Mouse (Mus musculus): ENCODE measurements at regions not wholly inside any gene's neighbourhood (a gene's known extent, or its start where the extent isn't known, plus 50 kb on each side); places are given as distances from the start of the nearest gene placed in this dataset.

- no peaks in the 10 kb centered on the region for H3K27me3 ChIP-seq (ENCODE audit: control insufficient read depth, insufficient read depth, low read length)
- no peak overlapping the region for H3K4me3 ChIP-seq (replicated peaks; ENCODE audit: insufficient read depth, low read depth, low read length)
- 93% methylated on average over 1 of the region's 1 CpGs for WGBS
- TF ChIP-seq POLR2A (IDR thresholded peaks at IDR 0.05; ENCODE audit: borderline replicate concordance, insufficient read depth, low read length) (no peak), CTCF (IDR thresholded peaks at IDR 0.05; ENCODE audit: borderline replicate concordance, insufficient read depth, low read depth, low read length) (no peak)
- no peaks in the 10 kb centered on the region for H3K4me1 ChIP-seq (ENCODE audit: control insufficient read depth, insufficient read depth, low read length)
- no peak overlapping the region for H3K27ac ChIP-seq (ENCODE audit: insufficient read depth, low read length)
- DNase-seq = no peak
Observed at GRCm38 (mm10) chr8:49794491-49794890, 950.7 kb upstream of the Tenm3 start.

DNA sequence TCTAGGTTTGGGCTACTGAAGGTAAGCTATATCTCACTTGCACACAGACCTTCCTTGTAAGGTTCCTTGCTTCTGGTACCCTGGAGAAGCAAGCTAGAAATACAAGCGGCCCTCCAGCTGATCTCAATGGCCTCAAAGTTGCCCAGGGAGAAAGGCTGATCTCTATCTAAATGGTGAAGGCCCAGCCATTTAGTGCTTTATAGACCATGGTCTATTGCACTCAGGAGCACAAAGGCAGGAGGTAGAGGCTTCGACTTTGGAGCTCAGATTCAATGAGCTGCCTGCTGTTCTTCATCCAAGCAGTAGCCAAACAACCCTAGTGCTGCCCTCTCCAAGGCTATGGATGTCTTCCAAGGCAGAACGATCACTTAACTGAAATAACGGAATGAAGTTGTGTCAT is 926.1 kb upstream of the Tenm3 start:
- Histone ChIP-seq H3K27ac (ENCODE audit: insufficient read depth, low read length) (no peak overlapping the region), H3K4me1 (ENCODE audit: control insufficient read depth, insufficient read depth, low read length) (no peaks in the 10 kb centered on the region), H3K27me3 (ENCODE audit: control insufficient read depth, insufficient read depth, low read length) (no peaks in the 10 kb centered on the region), H3K4me3 (replicated peaks; ENCODE audit: insufficient read depth, low read depth, low read length) (no peak overlapping the region)
- 17% methylated on average over 4 of the region's 4 CpGs for WGBS
- TF ChIP-seq CTCF (IDR thresholded peaks at IDR 0.05; ENCODE audit: borderline replicate concordance, insufficient read depth, low read depth, low read length) (no peak), POLR2A (IDR thresholded peaks at IDR 0.05; ENCODE audit: borderline replicate concordance, insufficient read depth, low read length) (no peak)
- no peak for DNase-seq

DNA sequence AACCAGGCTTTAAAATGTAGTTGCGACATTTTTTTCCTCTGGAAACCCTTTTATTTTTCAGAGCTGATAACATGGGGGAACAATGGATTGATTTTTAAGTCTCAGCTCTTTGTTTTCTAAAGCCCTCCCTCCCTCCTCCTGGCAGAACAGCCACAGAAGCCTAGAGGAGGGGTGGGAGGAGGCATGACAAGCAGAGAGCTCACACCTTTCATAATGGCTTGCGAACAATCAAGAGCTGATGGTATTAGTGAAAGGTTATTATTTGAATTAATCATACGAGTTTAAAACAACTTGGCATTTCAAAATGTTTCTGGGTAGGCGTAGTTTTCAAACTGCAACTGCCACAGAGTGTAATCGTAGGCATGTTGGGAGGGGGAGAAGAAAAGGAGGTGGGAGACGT is 894.3 kb upstream of the Tenm3 start:
- WGBS = 69% methylated on average over 6 of the region's 6 CpGs
- DNase-seq = no peak
- no peaks in the 10 kb centered on the region for H3K4me1 ChIP-seq (ENCODE audit: control insufficient read depth, insufficient read depth, low read length)
- H3K27me3 ChIP-seq (ENCODE audit: control insufficient read depth, insufficient read depth, low read length) = no peaks in the 10 kb centered on the region
- TF ChIP-seq CTCF (IDR thresholded peaks at IDR 0.05; ENCODE audit: borderline replicate concordance, insufficient read depth, low read depth, low read length) (no peak), POLR2A (IDR thresholded peaks at IDR 0.05; ENCODE audit: borderline replicate concordance, insufficient read depth, low read length) (no peak)
- H3K27ac ChIP-seq (ENCODE audit: insufficient read depth, low read length) = no peak overlapping the region
- no peak overlapping the region for H3K4me3 ChIP-seq (replicated peaks; ENCODE audit: insufficient read depth, low read depth, low read length)

GRCm38 (mm10) chr8:49729156-49729555 is 885.4 kb upstream of the Tenm3 start:
- Histone ChIP-seq H3K27ac (ENCODE audit: insufficient read depth, low read length) (no peak overlapping the region), H3K27me3 (ENCODE audit: control insufficient read depth, insufficient read depth, low read length) (no peaks in the 10 kb centered on the region), H3K4me3 (replicated peaks; ENCODE audit: insufficient read depth, low read depth, low read length) (no peak overlapping the region), H3K4me1 (ENCODE audit: control insufficient read depth, insufficient read depth, low read length) (no peaks in the 10 kb centered on the region)
- TF ChIP-seq CTCF (IDR thresholded peaks at IDR 0.05; ENCODE audit: borderline replicate concordance, insufficient read depth, low read depth, low read length) (no peak), POLR2A (IDR thresholded peaks at IDR 0.05; ENCODE audit: borderline replicate concordance, insufficient read depth, low read length) (no peak)
- DNase-seq = no peak
- WGBS = 2% methylated on average over 2 of the region's 2 CpGs

GRCm38 (mm10) chr8:49712371-49712770 is 868.6 kb upstream of the Tenm3 start:
- TF ChIP-seq POLR2A (IDR thresholded peaks at IDR 0.05; ENCODE audit: borderline replicate concordance, insufficient read depth, low read length) (no peak), CTCF (IDR thresholded peaks at IDR 0.05; ENCODE audit: borderline replicate concordance, insufficient read depth, low read depth, low read length) (no peak)
- no peaks in the 10 kb centered on the region for H3K4me1 ChIP-seq (ENCODE audit: control insufficient read depth, insufficient read depth, low read length)
- DNase-seq = peak; percentile 48 to 78
- WGBS = 44% methylated on average over 2 of the region's 2 CpGs
- H3K27ac ChIP-seq (ENCODE audit: insufficient read depth, low read length) = no peak overlapping the region
- H3K4me3 ChIP-seq (replicated peaks; ENCODE audit: insufficient read depth, low read depth, low read length) = no peak overlapping the region
- H3K27me3 ChIP-seq (ENCODE audit: control insufficient read depth, insufficient read depth, low read length) = no peaks in the 10 kb centered on the region

DNA sequence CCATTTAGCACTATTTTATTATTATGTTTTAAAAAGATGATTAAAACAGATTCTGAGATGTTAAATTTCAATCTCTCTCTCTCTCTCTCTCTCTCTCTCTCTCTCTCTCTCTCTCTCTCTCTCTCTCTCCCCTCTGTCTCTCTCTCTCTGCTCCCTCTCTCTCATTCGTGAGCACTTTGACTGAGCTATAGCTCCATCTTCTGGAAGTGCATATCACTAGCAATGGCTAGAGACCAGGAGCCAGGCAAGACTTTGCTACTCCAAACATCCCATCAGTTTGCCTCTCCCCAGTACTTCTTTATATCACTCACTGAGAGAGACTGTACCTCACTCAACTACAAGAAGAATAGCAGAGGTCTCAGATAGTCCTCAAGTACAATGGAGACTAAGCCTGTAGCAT is 865.0 kb upstream of the Tenm3 start:
- 11% methylated on average over 1 of the region's 1 CpGs for WGBS
- no peaks in the 10 kb centered on the region for H3K27me3 ChIP-seq (ENCODE audit: control insufficient read depth, insufficient read depth, low read length)
- DNase-seq = peak in 1 of 2 experiments; percentile 6
- no peaks in the 10 kb centered on the region for H3K4me1 ChIP-seq (ENCODE audit: control insufficient read depth, insufficient read depth, low read length)
- no peak overlapping the region for H3K27ac ChIP-seq (ENCODE audit: insufficient read depth, low read length)
- TF ChIP-seq POLR2A (IDR thresholded peaks at IDR 0.05; ENCODE audit: borderline replicate concordance, insufficient read depth, low read length) = no peak
- TF ChIP-seq CTCF (IDR thresholded peaks at IDR 0.05; ENCODE audit: borderline replicate concordance, insufficient read depth, low read depth, low read length) = no peak
- H3K4me3 ChIP-seq (replicated peaks; ENCODE audit: insufficient read depth, low read depth, low read length) = no peak overlapping the region

GRCm38 (mm10) chr8:49699058-49699457 is 855.3 kb upstream of the Tenm3 start:
- Histone ChIP-seq H3K4me3 (replicated peaks; ENCODE audit: insufficient read depth, low read depth, low read length) (no peak overlapping the region), H3K4me1 (ENCODE audit: control insufficient read depth, insufficient read depth, low read length) (no peaks in the 10 kb centered on the region), H3K27me3 (ENCODE audit: control insufficient read depth, insufficient read depth, low read length) (no peaks in the 10 kb centered on the region), H3K27ac (ENCODE audit: insufficient read depth, low read length) (no peak overlapping the region)
- WGBS = 93% methylated on average over 4 of the region's 4 CpGs
- DNase-seq = no peak
- TF ChIP-seq CTCF (IDR thresholded peaks at IDR 0.05; ENCODE audit: borderline replicate concordance, insufficient read depth, low read depth, low read length) = no peak
- no peak for TF ChIP-seq POLR2A (IDR thresholded peaks at IDR 0.05; ENCODE audit: borderline replicate concordance, insufficient read depth, low read length)

DNA sequence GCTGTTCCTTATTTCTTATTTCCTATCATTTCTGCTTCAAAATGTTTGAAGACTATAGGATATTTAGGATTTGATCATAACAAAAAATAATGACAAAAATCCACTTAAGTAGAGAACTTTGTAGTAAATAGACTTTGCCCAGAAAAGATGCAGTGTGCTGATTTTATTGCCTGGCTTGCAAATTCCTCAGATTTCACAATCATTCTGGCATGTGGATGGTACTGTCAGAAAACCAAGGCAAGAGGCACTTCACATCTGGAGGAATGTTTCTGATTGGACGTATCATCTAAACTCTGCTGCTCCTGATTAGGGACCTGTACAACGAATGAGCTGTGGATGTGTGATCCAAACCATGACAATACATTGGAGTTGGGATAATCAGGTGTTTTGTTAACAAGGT is 853.0 kb upstream of the Tenm3 start:
- TF ChIP-seq POLR2A (IDR thresholded peaks at IDR 0.05; ENCODE audit: borderline replicate concordance, insufficient read depth, low read length) = no peak
- TF ChIP-seq CTCF (IDR thresholded peaks at IDR 0.05; ENCODE audit: borderline replicate concordance, insufficient read depth, low read depth, low read length) = no peak
- WGBS = 74% methylated on average over 2 of the region's 2 CpGs
- H3K4me1 ChIP-seq (ENCODE audit: control insufficient read depth, insufficient read depth, low read length) = no peaks in the 10 kb centered on the region
- H3K27ac ChIP-seq (ENCODE audit: insufficient read depth, low read length) = no peak overlapping the region
- DNase-seq = no peak
- H3K4me3 ChIP-seq (replicated peaks; ENCODE audit: insufficient read depth, low read depth, low read length) = no peak overlapping the region
- no peaks in the 10 kb centered on the region for H3K27me3 ChIP-seq (ENCODE audit: control insufficient read depth, insufficient read depth, low read length)

Data from cerebellum, adult 2 months (tissue).